Mouse (Mus musculus) embryo, embryonic 10 days (tissue): ENCODE results near the gene Zfp771.
A peak's percentile ranks its signal among the peaks of the same experiment; 100 is the strongest.

Experiments
- DNase-seq: peaks from one replicate; pipeline ENCODE4 v3.0.0-alpha.2; 2015; ENCODE audit warnings: low spot score

Gene Zfp771

GRCm38 (mm10) chr7:127243870-127244657 lies at the start of gene Zfp771:
Gene Zfp771, plus strand, starts transcription at chr7:127244274.
- DNase-seq: peak; percentile 94

- DNase-seq: no peak
These were observed 49.4 kb upstream of the Zfp771 start for GRCm38 (mm10) chr7:127194633-127195029.

GRCm38 (mm10) chr7:127195544-127196295 lies 48.4 kb upstream of the Zfp771 start, which contains the start of gene Cd2bp2:
Gene Cd2bp2, minus strand, starts transcription at chr7:127196050.
- peak; percentile 99 for DNase-seq

DNA sequence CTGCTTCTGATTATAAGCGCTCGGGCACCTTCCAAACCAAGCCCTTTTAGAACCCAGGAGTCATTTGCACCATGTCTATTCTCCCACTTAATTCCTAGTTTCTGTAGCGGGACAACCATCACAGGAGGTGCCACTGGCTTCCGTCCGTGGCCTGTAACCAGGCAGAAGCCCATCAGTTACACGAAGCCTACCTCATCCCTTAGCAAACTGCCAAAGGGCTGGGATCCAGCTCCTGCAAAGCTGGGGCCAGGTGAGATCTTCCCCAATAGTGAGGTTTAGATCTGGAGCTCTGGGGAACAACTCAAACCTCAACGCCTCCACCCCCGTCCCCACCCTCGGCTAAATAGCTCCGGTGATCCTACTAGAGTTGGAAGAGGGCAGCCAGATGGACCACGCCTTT lies 47.6 kb upstream of the Zfp771 start:
- no peak for DNase-seq

- no peak for DNase-seq
These were observed 37.5 kb upstream of the Zfp771 start for GRCm38 (mm10) chr7:127206606-127207005.

- peak; percentile 35 for DNase-seq
These were observed 36.4 kb upstream of the Zfp771 start for GRCm38 (mm10) chr7:127207374-127208294.

GRCm38 (mm10) chr7:127208295-127208552 lies 35.9 kb upstream of the Zfp771 start, which contains the start of gene Tbc1d10b:
Gene Tbc1d10b, minus strand, starts transcription at chr7:127208468.
- no peak for DNase-seq

DNA sequence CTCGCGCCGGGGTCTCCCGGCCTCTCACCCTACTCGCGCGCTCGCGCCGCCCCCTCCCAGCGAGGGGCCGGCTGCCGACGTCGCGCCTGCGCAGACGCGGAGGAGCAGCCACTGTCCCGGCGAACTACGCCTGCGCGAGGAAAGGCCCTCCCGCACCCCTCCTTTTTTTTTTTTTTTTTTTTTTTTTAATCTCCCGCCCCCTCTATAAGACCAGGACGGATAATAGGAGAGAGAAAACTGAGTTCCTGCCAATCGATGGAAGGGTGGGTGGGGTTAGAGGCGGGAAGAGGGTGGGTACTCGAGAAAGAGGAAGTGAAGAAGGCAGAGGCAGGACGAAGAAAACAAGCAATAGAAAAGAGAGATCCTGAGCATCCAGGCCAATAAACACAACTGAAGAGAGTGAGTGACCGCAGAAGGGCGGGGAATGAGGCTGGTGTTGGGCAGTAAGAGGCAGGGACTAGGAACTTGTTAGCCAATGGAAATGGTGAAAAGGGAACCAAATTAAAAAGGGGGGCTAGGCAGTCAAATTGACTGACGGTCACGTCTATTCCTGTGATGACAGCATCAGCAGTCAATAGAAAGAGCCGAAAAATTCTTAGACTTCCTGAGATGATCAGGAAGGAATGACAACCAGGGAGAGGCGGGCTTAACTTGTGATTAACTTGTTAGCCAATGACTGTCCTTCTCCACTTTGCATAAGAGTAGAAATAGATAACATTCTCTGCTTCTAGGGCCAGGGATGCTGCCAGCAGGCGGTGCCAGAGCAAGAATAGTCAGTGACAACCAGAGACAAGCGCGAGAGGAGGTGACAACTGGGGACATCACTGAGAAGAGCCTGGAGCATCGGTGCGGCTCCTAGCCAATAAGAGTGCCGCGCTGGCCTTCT lies 35.3 kb upstream of the Zfp771 start, which contains the start of gene Mylpf:
Gene Mylpf (plus strand): TSS at position 338 of the 886 bp plus-strand sequence.
- DNase-seq: peak; percentile 94

- DNase-seq: no peak
These were observed 34.2 kb upstream of the Zfp771 start for GRCm38 (mm10) chr7:127209851-127210250.

DNA sequence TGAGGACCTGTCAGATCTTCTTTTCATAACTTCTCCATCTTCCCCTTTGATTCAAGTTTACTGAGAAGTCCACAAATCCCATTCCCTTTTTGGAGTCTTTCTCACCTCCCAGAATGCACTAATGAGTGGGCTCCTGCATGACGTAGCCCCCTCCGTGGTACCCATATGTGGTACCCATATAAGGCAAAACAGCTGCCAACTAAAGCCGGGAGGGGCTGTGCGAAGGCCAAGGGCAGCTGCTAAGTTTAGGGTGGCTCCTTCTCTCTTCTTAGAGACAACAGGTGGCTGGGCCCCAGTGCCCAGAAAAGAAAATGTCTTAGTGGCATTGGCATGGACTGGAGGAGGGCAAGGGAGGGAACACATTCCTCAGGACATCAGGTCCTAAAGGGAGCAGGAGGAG lies 33.8 kb upstream of the Zfp771 start:
- DNase-seq: no peak

GRCm38 (mm10) chr7:127211014-127211745 lies 32.9 kb upstream of the Zfp771 start:
- DNase-seq: no peak

GRCm38 (mm10) chr7:127212432-127213250 lies 31.4 kb upstream of the Zfp771 start:
- DNase-seq: no peak

DNA sequence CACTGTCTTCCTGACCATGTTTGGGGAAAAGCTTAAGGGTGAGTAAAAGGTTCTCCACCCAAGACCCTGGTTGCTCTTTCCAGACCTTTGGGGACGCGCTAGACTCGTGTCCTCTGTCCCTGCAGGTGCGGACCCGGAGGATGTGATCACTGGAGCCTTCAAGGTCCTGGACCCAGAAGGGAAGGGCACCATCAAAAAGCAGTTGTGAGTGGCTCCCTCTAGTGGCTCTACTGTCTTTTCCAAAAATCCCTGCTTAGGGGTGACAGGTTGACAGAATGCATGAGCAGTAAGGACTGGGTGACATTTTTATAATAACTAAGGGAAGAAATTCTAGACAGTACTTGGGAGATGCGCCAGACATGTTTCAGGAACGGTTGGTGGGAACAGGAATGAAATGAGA lies 30.6 kb upstream of the Zfp771 start:
- DNase-seq: peak; percentile 53

DNA sequence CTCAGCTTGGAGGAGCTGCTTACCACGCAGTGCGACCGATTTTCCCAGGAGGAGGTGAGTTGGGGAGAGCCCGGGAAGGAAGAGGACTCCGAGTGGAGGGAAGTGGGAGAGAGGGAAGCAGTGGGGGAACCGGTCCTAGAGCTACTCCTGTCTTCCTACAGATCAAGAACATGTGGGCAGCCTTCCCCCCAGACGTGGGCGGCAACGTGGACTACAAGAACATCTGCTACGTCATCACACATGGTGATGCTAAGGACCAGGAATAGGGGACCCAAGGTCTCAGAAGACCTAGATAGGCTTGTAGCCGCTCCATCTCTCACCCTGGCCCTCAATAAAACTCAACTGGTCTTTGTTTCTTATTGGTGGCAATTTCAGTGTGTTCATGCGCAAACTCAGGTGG lies 30.1 kb upstream of the Zfp771 start:
- DNase-seq: no peak

- DNase-seq: peak; percentile 33
These were observed 29.6 kb upstream of the Zfp771 start for GRCm38 (mm10) chr7:127214521-127214920.

GRCm38 (mm10) chr7:127214981-127215871 lies 28.8 kb upstream of the Zfp771 start:
- DNase-seq: peak; percentile 91

GRCm38 (mm10) chr7:127216307-127216706 lies 27.8 kb upstream of the Zfp771 start:
- DNase-seq: no peak

- DNase-seq: no peak
These were observed 26.6 kb upstream of the Zfp771 start for GRCm38 (mm10) chr7:127217475-127217874.
